Mouse (Mus musculus): Measurements from ENCODE around the gene Tbc1d22b. TPM values are rescaled to one million over a fixed set of nuclear protein-coding genes. Genes with fewer than 3 reads are reported as not detected.

Tbc1d22b gene
- polyA plus RNA-seq, 1 experiment = 47.8 TPM

DNA sequence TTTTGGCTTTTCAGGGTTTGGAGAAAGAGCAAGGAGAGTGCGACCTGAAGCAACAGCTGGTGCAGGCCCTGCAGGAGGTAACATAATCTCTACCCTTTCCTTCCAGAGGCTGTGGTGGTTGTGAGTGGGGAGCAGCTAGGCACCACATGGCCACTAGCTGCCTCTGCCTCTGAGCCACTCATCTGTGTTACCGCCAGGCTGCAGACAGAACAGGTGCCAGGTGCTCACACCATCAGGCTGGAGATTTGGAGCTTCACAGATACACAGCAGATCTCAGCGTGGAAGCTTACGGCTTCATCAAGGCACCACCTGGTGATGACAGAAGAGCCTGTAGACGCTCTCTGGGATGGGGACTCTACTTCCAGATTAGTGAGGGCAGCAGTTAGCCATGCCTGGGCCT lies 79.4 kb downstream of the Tbc1d22b start:
- 93% methylated on average over 5 of the region's 5 CpGs for WGBS
- no peak for TF ChIP-seq POLR2A (IDR thresholded peaks at IDR 0.05; ENCODE audit: control insufficient read depth, extremely low read depth, insufficient read depth, low read length, poor library complexity)
- no peak for TF ChIP-seq CTCF (IDR thresholded peaks at IDR 0.05; ENCODE audit: borderline replicate concordance, control insufficient read depth, extremely low read depth, insufficient read depth, low read length, poor library complexity)
- peaks cover 62% of the 10 kb centered on the region for H3K36me3 ChIP-seq (ENCODE audit: control insufficient read depth, insufficient read depth, low read length)

GRCm38 (mm10) chr17:29629620-29630019 lies 80.0 kb downstream of the Tbc1d22b start:
- no peaks in the 10 kb centered on the region for H3K4me1 ChIP-seq (replicated peaks; ENCODE audit: control insufficient read depth, insufficient read depth, low read length)
- DNase-seq = no peak
- H3K27me3 ChIP-seq (ENCODE audit: control insufficient read depth, insufficient read depth, low read length) = no peaks in the 10 kb centered on the region
- no peak for TF ChIP-seq CTCF (IDR thresholded peaks at IDR 0.05; ENCODE audit: borderline replicate concordance, control insufficient read depth, extremely low read depth, insufficient read depth, low read length, poor library complexity)
- no peak for TF ChIP-seq POLR2A (IDR thresholded peaks at IDR 0.05; ENCODE audit: control insufficient read depth, extremely low read depth, insufficient read depth, low read length, poor library complexity)
- WGBS = 91% methylated on average over 5 of the region's 5 CpGs
- H3K36me3 ChIP-seq (ENCODE audit: control insufficient read depth, insufficient read depth, low read length) = peaks cover 62% of the 10 kb centered on the region
- no peak overlapping the region for H3K27ac ChIP-seq (ENCODE audit: control insufficient read depth, insufficient read depth, low read length)
- H3K4me3 ChIP-seq (ENCODE audit: control insufficient read depth, insufficient read depth, low read length) = no peak overlapping the region

More for the DNA sequence above, 79.4 kb downstream of the Tbc1d22b start:
- H3K4me1 ChIP-seq (replicated peaks; ENCODE audit: control insufficient read depth, insufficient read depth, low read length) = no peaks in the 10 kb centered on the region
- DNase-seq = no peak
- H3K27ac ChIP-seq (ENCODE audit: control insufficient read depth, insufficient read depth, low read length) = no peak overlapping the region
- no peaks in the 10 kb centered on the region for H3K27me3 ChIP-seq (ENCODE audit: control insufficient read depth, insufficient read depth, low read length)
- no peak overlapping the region for H3K4me3 ChIP-seq (ENCODE audit: control insufficient read depth, insufficient read depth, low read length)

DNA sequence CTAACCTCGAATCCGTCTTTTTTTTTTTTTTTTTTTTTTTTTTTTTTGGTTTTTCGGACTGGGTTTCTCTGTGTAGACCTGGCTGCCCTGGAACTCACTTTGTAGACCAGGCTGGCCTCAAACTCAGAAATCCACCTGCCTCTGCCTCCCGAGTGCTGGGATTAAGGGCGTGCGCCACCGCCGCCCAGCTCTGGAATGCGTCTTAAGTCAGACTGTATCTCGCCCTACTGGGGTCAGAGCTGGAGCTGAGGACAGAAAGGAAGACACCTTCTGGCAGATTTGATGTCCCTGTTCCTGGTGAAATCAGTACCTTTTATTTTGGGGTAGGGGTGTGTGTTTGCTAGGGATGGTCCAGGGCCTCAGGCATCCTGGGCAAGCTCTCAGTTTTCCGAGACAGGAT lies 82.7 kb downstream of the Tbc1d22b start:
- no peak for TF ChIP-seq POLR2A (IDR thresholded peaks at IDR 0.05; ENCODE audit: control insufficient read depth, extremely low read depth, insufficient read depth, low read length, poor library complexity)
- no peak for TF ChIP-seq CTCF (IDR thresholded peaks at IDR 0.05; ENCODE audit: borderline replicate concordance, control insufficient read depth, extremely low read depth, insufficient read depth, low read length, poor library complexity)
- H3K27me3 ChIP-seq (ENCODE audit: control insufficient read depth, insufficient read depth, low read length) = no peaks in the 10 kb centered on the region
- H3K27ac ChIP-seq (ENCODE audit: control insufficient read depth, insufficient read depth, low read length) = no peak overlapping the region
- DNase-seq = no peak
- H3K4me3 ChIP-seq (ENCODE audit: control insufficient read depth, insufficient read depth, low read length) = no peak overlapping the region
- 96% methylated on average over 11 of the region's 11 CpGs for WGBS
- H3K4me1 ChIP-seq (replicated peaks; ENCODE audit: control insufficient read depth, insufficient read depth, low read length) = no peaks in the 10 kb centered on the region
- H3K36me3 ChIP-seq (ENCODE audit: control insufficient read depth, insufficient read depth, low read length) = peaks cover 62% of the 10 kb centered on the region

GRCm38 (mm10) chr17:29635492-29635891 lies 85.9 kb downstream of the Tbc1d22b start:
- TF ChIP-seq CTCF (IDR thresholded peaks at IDR 0.05; ENCODE audit: borderline replicate concordance, control insufficient read depth, extremely low read depth, insufficient read depth, low read length, poor library complexity) = no peak
- TF ChIP-seq POLR2A (IDR thresholded peaks at IDR 0.05; ENCODE audit: control insufficient read depth, extremely low read depth, insufficient read depth, low read length, poor library complexity) = no peak
- peaks cover 53% of the 10 kb centered on the region for H3K36me3 ChIP-seq (ENCODE audit: control insufficient read depth, insufficient read depth, low read length)
- no peak overlapping the region for H3K27ac ChIP-seq (ENCODE audit: control insufficient read depth, insufficient read depth, low read length)
- H3K4me1 ChIP-seq (replicated peaks; ENCODE audit: control insufficient read depth, insufficient read depth, low read length) = no peaks in the 10 kb centered on the region
- WGBS = 98% methylated on average over 8 of the region's 8 CpGs
- no peak for DNase-seq
- H3K4me3 ChIP-seq (ENCODE audit: control insufficient read depth, insufficient read depth, low read length) = no peak overlapping the region
- no peaks in the 10 kb centered on the region for H3K27me3 ChIP-seq (ENCODE audit: control insufficient read depth, insufficient read depth, low read length)

DNA sequence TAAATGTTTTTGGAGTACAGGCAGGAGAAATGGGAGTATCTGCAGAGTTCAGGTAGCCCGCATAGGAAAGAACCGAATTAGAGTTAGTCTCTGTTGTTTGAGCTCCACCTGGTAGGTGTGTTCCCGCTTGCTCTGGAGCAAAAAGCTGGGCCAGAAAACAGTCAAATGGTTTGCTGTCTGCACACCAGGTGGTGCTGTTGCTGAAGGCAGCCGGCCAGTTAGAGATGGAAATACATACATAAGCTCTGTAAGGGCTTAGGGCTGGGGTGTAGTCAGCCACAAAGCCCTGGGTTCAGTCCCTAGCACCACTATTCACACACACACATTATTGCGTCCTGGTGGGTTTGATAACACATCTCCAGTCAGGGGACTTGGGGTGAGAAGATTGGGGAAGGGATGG lies 86.5 kb downstream of the Tbc1d22b start:
- WGBS = 81% methylated on average over 5 of the region's 5 CpGs

GRCm38 (mm10) chr17:29637377-29637776 lies 87.8 kb downstream of the Tbc1d22b start:
- no peak overlapping the region for H3K27ac ChIP-seq (ENCODE audit: control insufficient read depth, insufficient read depth, low read length)
- no peaks in the 10 kb centered on the region for H3K4me1 ChIP-seq (replicated peaks; ENCODE audit: control insufficient read depth, insufficient read depth, low read length)
- TF ChIP-seq CTCF (IDR thresholded peaks at IDR 0.05; ENCODE audit: borderline replicate concordance, control insufficient read depth, extremely low read depth, insufficient read depth, low read length, poor library complexity) (no peak), POLR2A (IDR thresholded peaks at IDR 0.05; ENCODE audit: control insufficient read depth, extremely low read depth, insufficient read depth, low read length, poor library complexity) (no peak)
- 94% methylated on average over 4 of the region's 4 CpGs for WGBS
- H3K4me3 ChIP-seq (ENCODE audit: control insufficient read depth, insufficient read depth, low read length) = no peak overlapping the region
- H3K27me3 ChIP-seq (ENCODE audit: control insufficient read depth, insufficient read depth, low read length) = no peaks in the 10 kb centered on the region
- no peak for DNase-seq
- H3K36me3 ChIP-seq (ENCODE audit: control insufficient read depth, insufficient read depth, low read length) = peaks cover 52% of the 10 kb centered on the region

More for the DNA sequence above, 86.5 kb downstream of the Tbc1d22b start:
- peaks cover 52% of the 10 kb centered on the region for H3K36me3 ChIP-seq (ENCODE audit: control insufficient read depth, insufficient read depth, low read length)
- H3K27ac ChIP-seq (ENCODE audit: control insufficient read depth, insufficient read depth, low read length) = no peak overlapping the region
- DNase-seq = peak; percentile 14
- no peak overlapping the region for H3K4me3 ChIP-seq (ENCODE audit: control insufficient read depth, insufficient read depth, low read length)
- TF ChIP-seq CTCF (IDR thresholded peaks at IDR 0.05; ENCODE audit: borderline replicate concordance, control insufficient read depth, extremely low read depth, insufficient read depth, low read length, poor library complexity) (no peak), POLR2A (IDR thresholded peaks at IDR 0.05; ENCODE audit: control insufficient read depth, extremely low read depth, insufficient read depth, low read length, poor library complexity) (no peak)
- H3K4me1 ChIP-seq (replicated peaks; ENCODE audit: control insufficient read depth, insufficient read depth, low read length) = no peaks in the 10 kb centered on the region
- H3K27me3 ChIP-seq (ENCODE audit: control insufficient read depth, insufficient read depth, low read length) = no peaks in the 10 kb centered on the region

DNA sequence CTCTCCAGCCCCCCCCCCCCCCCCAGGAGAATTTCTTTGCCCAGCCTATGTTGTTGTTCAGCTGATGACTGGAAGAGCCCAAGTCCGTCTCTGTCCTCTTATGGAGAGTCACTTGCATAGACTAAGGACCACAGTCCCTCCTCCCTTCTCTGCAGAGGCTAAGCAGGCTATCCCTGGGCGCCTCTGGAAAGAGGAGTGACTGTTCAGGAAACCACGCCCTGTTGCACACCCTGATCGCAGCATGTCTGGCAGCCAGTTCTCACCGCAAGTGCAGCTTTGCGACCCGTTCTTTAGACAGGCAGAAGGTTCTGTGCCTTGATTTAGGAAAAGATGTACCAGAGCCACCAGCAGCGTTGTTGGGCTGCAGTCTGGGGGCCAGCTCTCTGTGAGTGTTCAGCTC lies 88.3 kb downstream of the Tbc1d22b start:
- H3K36me3 ChIP-seq (ENCODE audit: control insufficient read depth, insufficient read depth, low read length) = peaks cover 46% of the 10 kb centered on the region
- H3K27ac ChIP-seq (ENCODE audit: control insufficient read depth, insufficient read depth, low read length) = no peak overlapping the region
- no peak overlapping the region for H3K4me3 ChIP-seq (ENCODE audit: control insufficient read depth, insufficient read depth, low read length)
- H3K27me3 ChIP-seq (ENCODE audit: control insufficient read depth, insufficient read depth, low read length) = no peaks in the 10 kb centered on the region
- 91% methylated on average over 8 of the region's 8 CpGs for WGBS
- DNase-seq = peak; percentile 9
- no peak for TF ChIP-seq CTCF (IDR thresholded peaks at IDR 0.05; ENCODE audit: borderline replicate concordance, control insufficient read depth, extremely low read depth, insufficient read depth, low read length, poor library complexity)
- no peak for TF ChIP-seq POLR2A (IDR thresholded peaks at IDR 0.05; ENCODE audit: control insufficient read depth, extremely low read depth, insufficient read depth, low read length, poor library complexity)
- H3K4me1 ChIP-seq (replicated peaks; ENCODE audit: control insufficient read depth, insufficient read depth, low read length) = no peaks in the 10 kb centered on the region

Measured in thymus, adult 2 months (tissue).